Mouse (Mus musculus): ENCODE data around the gene Map4k3.

DNA sequence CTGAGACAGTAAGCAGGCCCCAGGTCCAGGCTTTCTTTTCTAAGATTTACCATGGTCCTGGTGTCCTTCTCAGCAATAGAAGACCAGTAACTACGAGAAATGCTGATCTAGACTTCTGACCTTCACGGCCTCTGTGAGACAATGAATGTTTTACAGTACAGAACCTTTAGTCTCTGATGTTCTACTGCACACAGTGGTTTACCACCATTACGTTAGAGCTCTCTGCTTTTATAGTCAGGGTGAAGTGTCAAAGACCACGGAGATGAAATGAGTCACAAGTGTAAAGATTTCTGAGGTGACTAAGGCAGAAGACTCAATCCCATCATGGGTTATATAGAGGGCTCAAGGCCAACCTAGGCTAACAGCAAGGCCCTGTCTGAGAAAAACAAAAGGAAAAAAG is 95.9 kb downstream of the Map4k3 start:
- TF ChIP-seq POLR2A (IDR thresholded peaks at IDR 0.05; ENCODE audit: borderline replicate concordance, extremely low read depth, low read depth, low read length), result no peak
- no peak for TF ChIP-seq CTCF (IDR thresholded peaks at IDR 0.05; ENCODE audit: insufficient read depth, low read length)
